Mouse (Mus musculus): ENCODE data around the gene Nebl. TPM values are rescaled to one million over a fixed set of nuclear protein-coding genes. Genes with fewer than 3 reads are reported as not detected.

Nebl gene
- 9.4 and 9.7 TPM in 2 replicates for polyA plus RNA-seq (2015; fragmentation: Nextera tagmentation; extraction: Ambion mirVana)

- Histone ChIP-seq H3K27ac (ENCODE audit: low read length) (no peak within 1 kb of the TSS; the same call in 1 of the 2 replicates), H3K4me3 (ENCODE audit: low read length) (peak within 1 kb of the TSS; percentile 68), H3K36me3 (ENCODE audit: insufficient read depth, low read length) (no peaks in the 10 kb centered on the region), H3K9ac (replicated peaks; ENCODE audit: low read length) (peak within 1 kb of the TSS; percentile 73), H3K27me3 (ENCODE audit: insufficient read depth, low read length) (peaks cover 26% of the 10 kb centered on the region), H3K9me3 (ENCODE audit: low read length) (no peaks in the 10 kb centered on the region), H3K4me1 (ENCODE audit: insufficient read depth, low read length) (peaks cover 13% of the 10 kb centered on the region), H3K4me2 (replicated peaks; ENCODE audit: low read depth, low read length) (peak within 1 kb of the TSS; percentile 100)
- under 1% methylated on average over 50 of the region's 59 CpGs for WGBS
- ATAC-seq (ENCODE audit: low FRiP score, low TSS enrichment), result peak; percentile 91
Observed at GRCm38 (mm10) chr2:17730957-17731830, at the start of gene Nebl. Gene Nebl (minus strand): TSS chr2:17731464.

GRCm38 (mm10) chr2:17770246-17770825, 39.1 kb upstream of the Nebl start:
- H3K36me3 ChIP-seq (ENCODE audit: insufficient read depth, low read length), result no peaks in the 10 kb centered on the region
- H3K27me3 ChIP-seq (ENCODE audit: insufficient read depth, low read length), result no peaks in the 10 kb centered on the region
- H3K4me3 ChIP-seq (ENCODE audit: low read length), result no peak overlapping the region
- no peak for ATAC-seq (ENCODE audit: low FRiP score, low TSS enrichment)
- 79% methylated on average over 4 of the region's 4 CpGs for WGBS
- no peaks in the 10 kb centered on the region for H3K9me3 ChIP-seq (ENCODE audit: low read length)
- H3K4me2 ChIP-seq (replicated peaks; ENCODE audit: low read depth, low read length), result no peak overlapping the region
- no peak overlapping the region for H3K27ac ChIP-seq (ENCODE audit: low read length)
- no peaks in the 10 kb centered on the region for H3K4me1 ChIP-seq (ENCODE audit: insufficient read depth, low read length)
- no peak overlapping the region for H3K9ac ChIP-seq (replicated peaks; ENCODE audit: low read length)

GRCm38 (mm10) chr2:17769242-17769755, 38.0 kb upstream of the Nebl start:
- ATAC-seq (ENCODE audit: low FRiP score, low TSS enrichment), result no peak
- H3K4me3 ChIP-seq (ENCODE audit: low read length), result no peak overlapping the region
- no peaks in the 10 kb centered on the region for H3K4me1 ChIP-seq (ENCODE audit: insufficient read depth, low read length)
- no peaks in the 10 kb centered on the region for H3K36me3 ChIP-seq (ENCODE audit: insufficient read depth, low read length)
- no peak overlapping the region for H3K9ac ChIP-seq (replicated peaks; ENCODE audit: low read length)
- no peak overlapping the region for H3K27ac ChIP-seq (ENCODE audit: low read length)
- no peaks in the 10 kb centered on the region for H3K27me3 ChIP-seq (ENCODE audit: insufficient read depth, low read length)
- H3K9me3 ChIP-seq (ENCODE audit: low read length), result no peaks in the 10 kb centered on the region
- 62% methylated on average over 5 of the region's 5 CpGs for WGBS
- no peak overlapping the region for H3K4me2 ChIP-seq (replicated peaks; ENCODE audit: low read depth, low read length)

DNA sequence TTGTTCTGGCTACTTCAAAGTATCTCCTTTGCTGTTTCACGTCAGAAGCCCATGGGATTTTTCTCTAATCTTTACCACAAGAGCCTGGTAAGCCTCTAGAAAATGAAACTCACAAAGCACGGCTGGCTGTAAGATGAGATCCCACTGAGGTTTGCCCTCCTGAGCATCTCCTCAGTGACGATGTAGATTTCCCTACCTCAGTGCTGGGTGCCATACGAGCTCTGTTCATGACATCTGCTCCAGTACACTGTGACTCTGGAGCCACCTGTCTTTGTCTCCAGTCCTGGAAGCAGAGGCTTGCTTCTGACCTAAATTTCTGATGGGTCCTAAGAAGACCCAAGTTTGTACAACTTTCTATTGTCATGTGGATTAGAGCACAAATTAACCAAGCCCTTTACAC, 25.0 kb upstream of the Nebl start:
- no peak overlapping the region for H3K4me2 ChIP-seq (replicated peaks; ENCODE audit: low read depth, low read length)
- no peak for ATAC-seq (ENCODE audit: low FRiP score, low TSS enrichment)
- no peaks in the 10 kb centered on the region for H3K36me3 ChIP-seq (ENCODE audit: insufficient read depth, low read length)
- H3K9ac ChIP-seq (replicated peaks; ENCODE audit: low read length), result no peak overlapping the region
- no peaks in the 10 kb centered on the region for H3K4me1 ChIP-seq (ENCODE audit: insufficient read depth, low read length)
- no peaks in the 10 kb centered on the region for H3K27me3 ChIP-seq (ENCODE audit: insufficient read depth, low read length)
- no peaks in the 10 kb centered on the region for H3K9me3 ChIP-seq (ENCODE audit: low read length)
- WGBS, result 45% methylated on average over 4 of the region's 4 CpGs
- H3K27ac ChIP-seq (ENCODE audit: low read length), result no peak overlapping the region
- no peak overlapping the region for H3K4me3 ChIP-seq (ENCODE audit: low read length)

- Histone ChIP-seq H3K4me2 (replicated peaks; ENCODE audit: low read depth, low read length) (peak overlapping the region; percentile 65), H3K36me3 (ENCODE audit: insufficient read depth, low read length) (no peaks in the 10 kb centered on the region), H3K9me3 (ENCODE audit: low read length) (no peaks in the 10 kb centered on the region), H3K4me3 (ENCODE audit: low read length) (peak overlapping the region; percentile 42), H3K27ac (ENCODE audit: low read length) (0 out of 2 replicates have a peak overlapping the region, but pooled peaks have one; percentile 38), H3K4me1 (ENCODE audit: insufficient read depth, low read length) (peaks cover 8% of the 10 kb centered on the region; the same call in 1 of the 2 replicates), H3K27me3 (ENCODE audit: insufficient read depth, low read length) (no peaks in the 10 kb centered on the region), H3K9ac (replicated peaks; ENCODE audit: low read length) (no peak overlapping the region)
- 8% methylated on average over 11 of the region's 11 CpGs for WGBS
- ATAC-seq (ENCODE audit: low FRiP score, low TSS enrichment), result peak; percentile 73
Observed at GRCm38 (mm10) chr2:17742051-17742763, 10.9 kb upstream of the Nebl start.

DNA sequence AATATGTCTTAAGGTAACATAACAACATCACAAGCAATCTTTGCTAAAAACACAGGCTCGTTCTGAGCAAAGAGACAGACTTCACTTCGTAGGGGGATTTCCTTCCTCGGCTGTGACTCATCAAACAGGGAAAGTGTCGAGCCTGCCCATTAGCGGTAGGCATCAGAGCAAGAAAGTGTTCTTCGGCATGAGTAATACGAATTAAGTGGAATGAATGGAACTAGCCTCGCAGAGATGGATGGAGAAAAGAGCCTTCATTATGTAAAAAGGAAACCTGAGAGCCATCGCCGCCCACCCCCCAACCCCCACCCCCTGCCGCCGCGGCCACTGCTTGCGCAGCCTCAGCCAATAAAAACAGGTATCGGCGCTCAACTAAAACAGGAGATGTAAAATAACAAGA, 10.3 kb upstream of the Nebl start:
- H3K9me3 ChIP-seq (ENCODE audit: low read length), result no peaks in the 10 kb centered on the region
- no peak overlapping the region for H3K9ac ChIP-seq (replicated peaks; ENCODE audit: low read length)
- H3K27ac ChIP-seq (ENCODE audit: low read length), result no peak overlapping the region
- WGBS, result under 1% methylated on average over 16 of the region's 16 CpGs
- ATAC-seq (ENCODE audit: low FRiP score, low TSS enrichment), result peak; percentile 71; the same call in 1 of the 2 replicates
- no peaks in the 10 kb centered on the region for H3K36me3 ChIP-seq (ENCODE audit: insufficient read depth, low read length)
- H3K27me3 ChIP-seq (ENCODE audit: insufficient read depth, low read length), result no peaks in the 10 kb centered on the region
- peaks cover 8% of the 10 kb centered on the region; the same call in 1 of the 2 replicates for H3K4me1 ChIP-seq (ENCODE audit: insufficient read depth, low read length)
- peak overlapping the region; percentile 65 for H3K4me2 ChIP-seq (replicated peaks; ENCODE audit: low read depth, low read length)
- H3K4me3 ChIP-seq (ENCODE audit: low read length), result peak overlapping the region; percentile 42

DNA sequence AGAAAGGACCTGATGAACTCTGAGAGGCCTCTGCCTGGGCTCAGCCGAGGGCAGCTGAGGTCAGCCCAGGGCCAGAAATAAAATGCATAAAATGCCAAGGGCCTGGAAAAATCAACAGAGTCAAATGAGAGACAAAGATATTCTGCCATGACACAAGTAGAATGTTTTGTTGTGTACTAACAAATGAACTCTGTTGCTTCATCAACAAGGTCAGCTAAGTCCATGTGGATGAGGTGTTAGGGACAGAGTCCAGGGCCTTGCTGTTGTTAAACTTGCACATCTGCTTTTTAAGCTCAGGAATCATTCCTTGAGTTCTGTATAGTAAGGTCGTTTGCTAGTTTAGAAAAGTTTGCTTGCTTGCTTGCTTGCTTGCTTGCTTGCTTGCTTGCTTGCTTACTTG, 9.2 kb upstream of the Nebl start:
- WGBS, result 67% methylated on average over 2 of the region's 2 CpGs
- H3K4me2 ChIP-seq (replicated peaks; ENCODE audit: low read depth, low read length), result no peak overlapping the region
- no peaks in the 10 kb centered on the region for H3K36me3 ChIP-seq (ENCODE audit: insufficient read depth, low read length)
- no peaks in the 10 kb centered on the region for H3K9me3 ChIP-seq (ENCODE audit: low read length)
- peaks cover 8% of the 10 kb centered on the region; the same call in 1 of the 2 replicates for H3K4me1 ChIP-seq (ENCODE audit: insufficient read depth, low read length)
- ATAC-seq (ENCODE audit: low FRiP score, low TSS enrichment), result no peak
- H3K27me3 ChIP-seq (ENCODE audit: insufficient read depth, low read length), result no peaks in the 10 kb centered on the region
- no peak overlapping the region for H3K4me3 ChIP-seq (ENCODE audit: low read length)
- no peak overlapping the region for H3K27ac ChIP-seq (ENCODE audit: low read length)
- H3K9ac ChIP-seq (replicated peaks; ENCODE audit: low read length), result no peak overlapping the region

GRCm38 (mm10) chr2:17732210-17732609, 946 bp upstream of the Nebl start:
- H3K36me3 ChIP-seq (ENCODE audit: insufficient read depth, low read length), result no peaks in the 10 kb centered on the region
- no peak overlapping the region for H3K9ac ChIP-seq (replicated peaks; ENCODE audit: low read length)
- no peak overlapping the region for H3K4me3 ChIP-seq (ENCODE audit: low read length)
- WGBS, result 60% methylated on average over 7 of the region's 7 CpGs
- H3K9me3 ChIP-seq (ENCODE audit: low read length), result no peaks in the 10 kb centered on the region
- peaks cover 13% of the 10 kb centered on the region for H3K4me1 ChIP-seq (ENCODE audit: insufficient read depth, low read length)
- no peak for ATAC-seq (ENCODE audit: low FRiP score, low TSS enrichment)
- peaks cover 26% of the 10 kb centered on the region for H3K27me3 ChIP-seq (ENCODE audit: insufficient read depth, low read length)
- no peak overlapping the region for H3K4me2 ChIP-seq (replicated peaks; ENCODE audit: low read depth, low read length)
- no peak overlapping the region for H3K27ac ChIP-seq (ENCODE audit: low read length)

- H3K9me3 ChIP-seq (ENCODE audit: low read length), result no peaks in the 10 kb centered on the region
- ATAC-seq (ENCODE audit: low FRiP score, low TSS enrichment), result no peak
- no peak overlapping the region for H3K27ac ChIP-seq (ENCODE audit: low read length)
- 26% methylated on average over 6 of the region's 6 CpGs for WGBS
- no peak overlapping the region for H3K9ac ChIP-seq (replicated peaks; ENCODE audit: low read length)
- H3K4me1 ChIP-seq (ENCODE audit: insufficient read depth, low read length), result peaks cover 13% of the 10 kb centered on the region
- H3K27me3 ChIP-seq (ENCODE audit: insufficient read depth, low read length), result peaks cover 26% of the 10 kb centered on the region
- H3K36me3 ChIP-seq (ENCODE audit: insufficient read depth, low read length), result no peaks in the 10 kb centered on the region
- peak overlapping the region; percentile 100 for H3K4me2 ChIP-seq (replicated peaks; ENCODE audit: low read depth, low read length)
- peak overlapping the region; percentile 68 for H3K4me3 ChIP-seq (ENCODE audit: low read length)
Observed at GRCm38 (mm10) chr2:17731831-17732200, 552 bp upstream of the Nebl start.

Measured in kidney, embryonic 16.5 days (tissue).